Mouse (Mus musculus) gastrocnemius, adult 18-20 months (tissue): Measurements from ENCODE around the gene Dcbld1. TPM values are rescaled to one million over a fixed set of nuclear protein-coding genes. Genes with fewer than 3 reads are reported as not detected.
A peak's percentile ranks its signal among the peaks of the same experiment; 100 is the strongest.
"Not testable (repeated sequence)": the region's sequence is repeated elsewhere in the genome, so short reads cannot be mapped to it uniquely, and the experiment has no call there.

Source experiments
- DNase-seq: peaks from one replicate; pipeline ENCODE4 v3.0.0; 2021; ENCODE audit warnings: low spot score
- total RNA-seq, 2 experiments: library from RNA; stranded (reverse); gene quantifications; 2 replicates each; pipeline ENCODE4 v1.2.3; 2021

The Dcbld1 gene
- total RNA-seq, 2 experiments from 2014 or later, result 1.3 to 1.7 TPM

GRCm38 (mm10) chr10:52298568-52298967 lies 65.1 kb downstream of the Dcbld1 start:
- not testable (repeated sequence) for DNase-seq

DNA sequence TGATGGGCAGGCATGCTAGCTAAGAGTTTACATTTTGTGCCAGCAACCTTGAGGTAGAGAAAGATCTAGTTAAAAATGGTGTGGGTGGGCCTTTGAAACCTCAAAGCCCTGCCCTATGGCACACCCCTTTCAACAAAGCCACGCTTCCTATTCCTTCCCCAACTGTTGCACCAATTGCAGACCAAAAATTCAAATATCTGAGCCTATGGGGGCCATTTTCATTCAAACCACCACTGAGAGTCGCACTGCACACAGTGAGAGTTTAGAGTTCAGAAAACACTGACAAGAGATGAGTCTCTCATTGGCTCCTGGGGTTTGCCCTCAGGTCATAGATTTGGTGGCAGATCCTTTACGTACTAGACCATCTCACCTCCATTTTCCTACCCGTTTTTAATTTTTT lies 68.3 kb downstream of the Dcbld1 start:
- DNase-seq, result no peak

DNA sequence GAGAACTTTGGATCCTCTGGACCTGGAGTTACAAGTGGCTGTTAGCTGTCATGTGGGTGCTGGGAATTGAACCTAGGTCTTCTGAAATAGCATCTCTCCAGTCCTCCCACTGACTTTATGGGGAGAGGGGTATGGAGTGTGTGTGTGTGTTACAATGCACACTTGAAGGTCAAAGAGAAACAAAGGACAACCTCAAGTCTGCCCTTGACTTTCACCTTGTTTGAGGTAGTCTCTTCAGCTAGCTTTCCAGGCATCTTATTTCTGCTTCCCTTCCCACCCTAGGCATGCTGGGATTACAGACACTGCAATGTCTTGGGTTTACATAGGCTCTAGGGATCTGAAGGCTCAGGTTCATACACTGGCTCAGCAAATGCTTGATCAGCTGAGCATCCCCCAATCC lies 68.9 kb downstream of the Dcbld1 start:
- no peak for DNase-seq

GRCm38 (mm10) chr10:52304574-52304973 lies 71.2 kb downstream of the Dcbld1 start:
- DNase-seq, result no peak

DNA sequence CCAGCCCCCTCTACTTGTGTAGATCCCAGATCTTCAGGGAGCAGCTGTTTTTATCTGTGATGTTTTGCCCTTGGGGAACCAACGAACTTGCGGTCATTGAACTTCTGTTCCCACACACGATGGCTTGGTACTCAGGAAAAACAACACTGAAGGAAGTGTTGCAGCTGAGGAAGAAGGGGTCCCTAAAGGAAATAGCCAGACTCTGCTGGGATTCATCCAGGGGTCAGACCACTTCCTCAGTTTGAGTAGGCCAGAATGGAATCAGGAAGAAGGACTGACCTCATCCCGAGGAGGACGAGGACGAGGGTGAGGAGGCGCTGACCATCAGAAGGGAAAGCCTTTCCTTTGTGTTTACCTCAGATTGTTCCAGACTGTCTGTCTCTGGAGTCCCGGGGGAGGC lies 75.8 kb downstream of the Dcbld1 start:
- DNase-seq, result peak; percentile 20

DNA sequence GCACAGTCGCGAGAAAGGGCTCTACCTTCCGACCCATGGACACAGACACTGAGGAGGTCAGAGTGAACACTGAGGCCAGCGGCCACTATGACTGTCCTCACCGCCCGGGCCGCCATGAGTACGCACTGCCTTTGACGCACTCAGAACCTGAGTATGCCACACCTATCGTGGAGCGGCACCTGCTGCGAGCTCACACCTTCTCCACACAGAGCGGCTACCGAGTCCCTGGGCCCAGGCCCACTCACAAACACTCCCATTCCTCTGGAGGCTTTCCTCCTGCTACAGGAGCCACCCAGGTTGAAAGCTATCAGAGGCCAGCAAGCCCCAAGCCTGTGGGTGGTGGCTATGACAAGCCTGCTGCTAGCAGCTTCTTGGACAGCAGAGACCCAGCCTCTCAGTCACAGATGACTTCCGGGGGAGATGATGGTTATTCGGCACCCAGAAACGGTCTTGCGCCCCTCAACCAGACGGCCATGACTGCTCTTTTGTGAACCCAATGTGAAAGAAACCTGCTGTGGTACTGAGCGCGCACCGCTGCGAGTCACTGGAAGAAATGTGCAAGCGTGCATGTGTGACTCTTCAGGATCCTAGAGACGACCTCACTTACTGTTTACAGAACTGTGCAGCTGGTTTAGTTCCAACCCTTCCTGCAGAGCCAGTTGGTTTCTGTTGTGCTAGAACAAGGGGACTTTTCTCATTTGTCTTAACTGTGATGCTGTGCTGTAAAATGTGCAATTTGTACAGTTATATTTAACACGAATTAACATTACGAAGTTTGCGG lies 86.3 kb downstream of the Dcbld1 start:
- no peak for DNase-seq

GRCm38 (mm10) chr10:52321918-52322317 lies 88.5 kb downstream of the Dcbld1 start:
- DNase-seq, result no peak

GRCm38 (mm10) chr10:52331007-52331406 lies 97.6 kb downstream of the Dcbld1 start:
- DNase-seq, result peak; percentile 11

DNA sequence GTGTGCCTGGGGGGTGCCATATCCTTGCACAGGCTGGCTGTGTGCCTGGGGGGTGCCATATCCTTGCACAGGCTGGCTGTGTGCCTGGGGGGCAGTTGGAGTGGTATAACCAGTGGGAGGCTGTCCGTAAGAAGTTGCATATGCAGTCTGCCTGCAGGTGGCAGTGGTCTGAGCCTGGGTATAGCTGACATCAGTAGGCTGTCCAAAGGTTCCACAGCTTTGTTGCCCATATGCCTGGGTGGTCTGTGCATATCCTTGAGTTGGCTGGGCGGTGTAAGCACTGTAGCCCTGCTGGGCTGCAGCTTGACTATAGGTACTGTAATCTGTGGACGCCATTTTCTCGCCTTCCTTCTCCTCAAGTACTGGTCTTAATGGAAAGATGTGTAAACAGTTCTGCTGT lies 109.9 kb downstream of the Dcbld1 start:
- not testable (repeated sequence) for DNase-seq

DNA sequence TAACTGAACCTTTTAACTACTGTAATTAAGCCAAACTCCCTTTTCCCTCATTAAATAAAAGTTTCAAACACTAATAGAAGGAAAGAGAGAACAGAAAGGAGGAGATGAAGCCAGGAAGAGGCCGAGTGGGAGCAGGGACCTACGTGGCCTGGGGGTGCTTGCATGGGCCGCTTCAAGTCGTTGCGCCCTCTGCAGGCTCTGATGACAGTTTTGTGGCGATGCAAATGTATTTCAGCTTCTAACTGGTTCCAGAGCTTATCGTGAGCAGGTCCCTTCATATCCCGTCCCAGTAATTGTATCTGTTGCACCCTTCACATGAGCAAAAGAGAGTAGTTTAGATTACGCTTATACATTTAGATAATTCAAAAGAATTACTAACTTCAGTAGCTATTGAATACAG lies 119.8 kb downstream of the Dcbld1 start:
- no peak for DNase-seq

- DNase-seq, result no peak
These were observed 125.0 kb downstream of the Dcbld1 start, which contains the start of gene Gm26741 for GRCm38 (mm10) chr10:52358467-52358866. Gene Gm26741 (plus strand): TSS chr10:52358767.

GRCm38 (mm10) chr10:52360241-52360735 lies 126.9 kb downstream of the Dcbld1 start:
- DNase-seq, result no peak

DNA sequence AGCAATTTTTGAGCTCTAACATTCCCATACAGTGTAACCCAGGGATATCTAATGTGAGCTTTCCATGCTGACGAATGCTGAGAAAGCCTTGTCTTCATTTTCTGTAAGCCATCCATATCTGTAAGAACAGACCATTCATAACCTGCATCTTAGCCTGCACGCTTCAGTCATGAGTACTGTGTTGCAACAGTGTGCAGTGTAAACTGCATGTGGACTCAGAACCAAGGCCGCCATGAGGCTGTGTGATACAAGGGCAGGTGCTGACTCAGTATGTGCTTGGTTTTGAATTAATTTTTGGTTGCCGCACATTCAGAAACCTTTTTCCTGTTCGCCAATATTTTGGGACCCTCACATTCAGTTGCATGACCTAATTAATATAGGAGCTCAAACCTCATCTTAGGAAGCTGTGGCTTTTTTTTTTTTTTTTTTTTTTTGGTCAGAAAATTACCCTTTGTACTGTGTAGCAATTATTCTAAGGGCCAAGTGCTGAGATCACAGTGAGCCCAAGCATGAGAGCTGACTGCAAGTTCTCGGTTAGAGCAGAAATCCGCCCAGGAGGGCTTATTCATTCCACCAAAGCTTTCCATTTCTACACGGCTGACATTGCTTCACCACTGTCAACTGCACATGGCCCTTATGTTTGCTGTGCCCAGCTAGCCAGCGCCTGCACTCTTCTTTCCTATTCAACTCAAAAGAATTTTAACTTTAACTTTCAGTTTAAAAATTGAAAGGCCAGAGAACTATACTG lies 127.6 kb downstream of the Dcbld1 start:
- DNase-seq, result no peak

GRCm38 (mm10) chr10:52368376-52368775 lies 135.0 kb downstream of the Dcbld1 start:
- DNase-seq, result no peak

Other genes starting within 250 kb of the Dcbld1 start
- gene Vgll2, start 211.1 kb upstream of the Dcbld1 start, total RNA-seq, result 100 to 1,000 TPM; 115 to 187 TPM
- gene Ros1, start 38.4 kb upstream of the Dcbld1 start, total RNA-seq, result under 1 TPM in 1 of 2 experiments, not detected in 1; 0.09 TPM
- not detected for gene Gm26741, start 125.1 kb downstream of the Dcbld1 start, total RNA-seq
- gene Gopc, start 148.5 kb downstream of the Dcbld1 start, total RNA-seq, result 1 to 10 TPM; 6.5 to 8.7 TPM
- under 1 TPM; 0.17 to 0.27 TPM for gene Nepn, start 155.4 kb downstream of the Dcbld1 start, total RNA-seq
- 10 to 100 TPM; 18.8 to 20.3 TPM for gene Nus1, start 183.9 kb downstream of the Dcbld1 start, total RNA-seq